Mouse (Mus musculus) frontal cortex, postnatal 25 days (tissue): Measurements from ENCODE around the gene Gna15.
A peak's percentile ranks its signal among the peaks of the same experiment; 100 is the strongest.

Experiments
- DNase-seq, 2 experiments: peaks; one replicate each; pipeline ENCODE4 v3.0.0; 2022; ENCODE audit warnings: low spot score in 2 of 2

The Gna15 gene

GRCm38 (mm10) chr10:81524051-81524605, at the start of gene Gna15:
Gene Gna15, minus strand, starts transcription at chr10:81524225.
- DNase-seq = no peak

GRCm38 (mm10) chr10:81572975-81573374, 49.0 kb upstream of the Gna15 start:
- no peak for DNase-seq

GRCm38 (mm10) chr10:81572133-81572671, 48.2 kb upstream of the Gna15 start:
- DNase-seq = no peak

GRCm38 (mm10) chr10:81571501-81571876, 47.5 kb upstream of the Gna15 start:
- peak; percentile 98 to 99 for DNase-seq

GRCm38 (mm10) chr10:81570831-81571500, 46.9 kb upstream of the Gna15 start:
- peak; percentile 85 to 93 for DNase-seq

- DNase-seq = no peak
Measured at GRCm38 (mm10) chr10:81570238-81570800, 46.3 kb upstream of the Gna15 start.

- no peak for DNase-seq
Measured at GRCm38 (mm10) chr10:81569507-81570237, 45.6 kb upstream of the Gna15 start.

- DNase-seq = no peak
Measured at GRCm38 (mm10) chr10:81568381-81569191, 44.6 kb upstream of the Gna15 start.

GRCm38 (mm10) chr10:81565257-81566228, 41.5 kb upstream of the Gna15 start:
- no peak for DNase-seq

GRCm38 (mm10) chr10:81564734-81565133, 40.7 kb upstream of the Gna15 start:
- no peak for DNase-seq

- no peak for DNase-seq
Measured at GRCm38 (mm10) chr10:81564216-81564615, 40.2 kb upstream of the Gna15 start.

GRCm38 (mm10) chr10:81563481-81563880, 39.5 kb upstream of the Gna15 start:
- DNase-seq = no peak

GRCm38 (mm10) chr10:81562411-81562810, 38.4 kb upstream of the Gna15 start:
- no peak for DNase-seq

GRCm38 (mm10) chr10:81560719-81561459, 36.9 kb upstream of the Gna15 start:
- DNase-seq = no peak

- DNase-seq = peak; percentile 49 to 56
Measured at GRCm38 (mm10) chr10:81559627-81560539, 35.9 kb upstream of the Gna15 start.

GRCm38 (mm10) chr10:81559163-81559626, 35.2 kb upstream of the Gna15 start, which contains the start of gene Aes:
Gene Aes, plus strand, starts transcription at chr10:81559488.
- DNase-seq = peak; percentile 50 to 56

- DNase-seq = no peak
Measured at GRCm38 (mm10) chr10:81557491-81557890, 33.5 kb upstream of the Gna15 start.

- DNase-seq = no peak
Measured at GRCm38 (mm10) chr10:81556282-81556681, 32.3 kb upstream of the Gna15 start.
